Mouse (Mus musculus): ENCODE data around the gene Vsig4.
"Not testable (repeated sequence)": the region's sequence is repeated elsewhere in the genome, so short reads cannot be mapped to it uniquely, and the experiment has no call there.

The Vsig4 gene

DNA sequence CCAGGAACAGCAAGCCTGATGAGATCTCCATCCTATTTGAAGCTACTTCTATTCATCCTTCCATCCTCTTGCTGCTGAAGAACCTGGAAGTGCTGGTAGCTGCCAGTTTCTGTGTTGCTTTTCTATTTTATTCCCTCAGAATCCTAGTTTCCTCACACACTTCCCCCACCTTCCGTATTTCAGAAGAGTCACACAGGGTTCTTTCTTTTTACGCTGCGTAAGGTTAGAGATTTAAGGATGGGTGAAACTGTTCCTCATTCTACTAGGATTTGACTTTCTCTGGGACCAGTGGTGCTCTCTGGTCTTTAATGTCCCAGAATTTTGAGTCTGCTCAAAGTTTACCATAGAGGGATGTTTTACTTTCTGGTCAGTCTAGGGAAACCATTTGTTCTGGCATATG is at the start of gene Vsig4:
TSS of gene Vsig4 (minus strand) at position 101 of the 400 bp plus-strand sequence.
- DNase-seq = no peak

DNA sequence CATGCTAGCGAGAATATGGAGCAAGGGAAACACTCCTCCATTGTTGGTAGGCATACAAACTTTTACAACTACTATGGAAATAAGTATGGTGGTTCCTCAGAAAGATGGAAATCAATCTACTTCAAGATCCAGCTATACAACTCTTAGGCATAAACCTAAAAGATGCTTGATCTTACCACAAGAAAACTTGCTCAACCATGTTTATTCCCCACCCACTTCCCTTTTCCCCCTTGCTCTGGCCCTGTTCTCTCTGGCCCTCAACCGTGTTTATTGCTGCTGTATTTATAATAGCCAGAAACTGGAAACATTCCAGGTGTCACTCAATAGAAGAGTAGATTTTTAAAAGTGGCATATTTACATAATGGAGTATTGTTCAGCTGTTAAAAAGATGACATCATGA is 45.9 kb upstream of the Vsig4 start:
- DNase-seq = no peak

DNA sequence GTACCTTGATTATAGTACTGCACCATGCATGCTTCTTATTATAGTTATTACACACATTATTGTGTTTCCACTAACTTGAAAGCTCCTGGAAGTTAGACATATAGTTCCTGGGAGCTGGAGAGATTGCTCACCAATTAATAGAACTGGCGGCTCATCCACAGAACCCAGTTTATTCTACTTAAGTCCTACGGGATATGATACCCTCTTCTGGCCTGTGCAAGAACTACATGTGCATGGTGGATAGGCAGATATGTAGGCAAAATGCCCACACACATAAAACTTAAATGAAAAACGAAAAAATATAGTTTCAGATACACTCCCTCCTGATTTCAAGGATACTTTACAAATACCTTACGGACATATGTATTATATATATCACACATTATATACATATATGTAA is 36.5 kb upstream of the Vsig4 start:
- DNase-seq = no peak

DNA sequence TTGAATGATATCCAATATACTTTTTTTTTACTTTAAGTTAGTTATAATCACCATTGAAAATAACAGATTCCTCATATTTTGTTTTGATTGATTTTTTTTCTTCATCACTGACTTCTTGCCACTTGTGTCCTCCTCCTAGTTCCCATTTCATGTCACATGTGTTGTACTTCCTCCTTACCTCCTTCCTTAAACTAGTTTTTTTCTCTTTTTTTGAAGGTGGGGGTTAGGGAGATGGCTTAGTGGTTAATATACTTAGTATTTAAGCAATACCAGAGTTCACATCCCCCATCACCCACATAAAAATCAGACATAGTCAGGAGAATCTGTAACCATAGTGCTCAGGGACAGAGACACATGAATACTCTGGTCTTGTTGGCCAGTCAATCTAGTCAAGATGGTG is 36.7 kb downstream of the Vsig4 start:
- DNase-seq = no peak

DNA sequence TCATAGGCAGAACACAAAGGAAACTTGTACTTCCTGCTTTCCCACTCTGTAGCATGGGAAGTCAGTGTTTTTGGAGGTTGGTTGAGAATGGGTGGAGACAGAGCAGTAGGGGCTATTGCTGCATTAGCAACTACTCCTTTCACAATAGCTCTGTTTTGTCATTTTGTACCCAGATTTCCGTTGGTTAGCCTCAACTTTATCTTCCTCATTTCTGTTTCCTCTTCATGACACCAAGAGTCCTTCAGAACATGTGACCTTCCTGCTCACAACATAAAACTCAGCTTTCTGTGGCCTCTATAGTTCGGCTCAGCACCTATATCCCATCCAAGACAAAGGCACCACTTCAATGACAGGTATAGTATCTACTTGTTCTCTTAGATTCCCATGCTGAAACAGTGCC is 53.6 kb downstream of the Vsig4 start:
- DNase-seq = no peak

DNA sequence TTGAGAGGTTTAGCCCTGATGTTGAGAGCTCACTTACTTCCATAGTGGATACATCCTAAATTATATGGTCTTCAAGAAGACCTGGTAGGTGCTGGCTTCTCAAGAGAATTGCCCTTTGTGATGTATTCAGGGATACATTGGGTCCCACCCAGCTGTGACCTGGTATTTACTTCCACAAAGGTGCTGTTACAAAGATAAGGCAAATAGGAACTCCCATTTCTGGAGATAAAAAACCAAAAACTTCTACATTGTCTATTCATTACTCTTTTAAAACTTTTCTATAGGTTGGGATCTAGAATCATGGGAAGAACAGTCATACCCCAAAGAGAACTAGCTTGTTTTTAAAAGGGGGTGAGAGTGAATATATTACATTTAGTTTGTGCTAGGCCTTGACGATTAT is 54.2 kb downstream of the Vsig4 start:
- DNase-seq = no peak

DNA sequence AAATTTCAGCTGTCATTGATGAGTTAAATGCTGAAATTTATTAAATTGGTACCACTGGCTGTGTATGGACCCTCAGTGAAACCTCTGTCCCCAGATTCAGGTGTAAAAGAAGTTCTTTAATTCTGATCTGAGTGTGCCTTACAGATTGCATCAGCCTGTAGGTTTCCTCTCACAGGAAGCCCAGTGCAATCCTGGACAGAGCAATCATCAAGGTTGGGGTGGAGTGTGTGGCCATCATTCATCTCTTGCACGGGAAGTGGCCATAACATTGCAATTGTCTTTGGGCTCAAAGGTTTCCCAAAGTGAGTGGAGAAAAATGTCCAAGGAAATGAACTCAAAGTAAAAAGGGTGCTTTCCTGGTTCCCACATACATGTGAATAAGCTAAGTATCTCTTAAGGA is 57.5 kb downstream of the Vsig4 start:
- DNase-seq = no peak

DNA sequence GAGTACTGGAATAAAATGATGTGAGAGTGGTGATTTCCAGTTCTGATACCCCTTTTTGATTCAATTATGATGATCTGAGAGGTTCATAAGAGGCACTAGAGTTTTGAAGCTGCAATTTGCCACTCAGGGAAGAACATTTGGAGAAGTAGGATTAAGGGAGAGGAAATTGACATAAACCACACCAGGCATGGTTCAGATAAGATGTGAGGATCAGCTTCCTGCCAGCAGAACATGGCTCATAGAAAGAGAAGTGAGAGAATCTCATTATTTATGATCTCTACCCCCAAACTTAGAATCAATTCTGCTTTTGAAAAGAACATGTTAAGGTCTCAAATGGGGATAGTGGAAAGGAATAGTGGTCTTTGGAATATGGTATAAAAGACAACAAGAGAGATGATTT is 66.2 kb downstream of the Vsig4 start:
- DNase-seq = no peak

DNA sequence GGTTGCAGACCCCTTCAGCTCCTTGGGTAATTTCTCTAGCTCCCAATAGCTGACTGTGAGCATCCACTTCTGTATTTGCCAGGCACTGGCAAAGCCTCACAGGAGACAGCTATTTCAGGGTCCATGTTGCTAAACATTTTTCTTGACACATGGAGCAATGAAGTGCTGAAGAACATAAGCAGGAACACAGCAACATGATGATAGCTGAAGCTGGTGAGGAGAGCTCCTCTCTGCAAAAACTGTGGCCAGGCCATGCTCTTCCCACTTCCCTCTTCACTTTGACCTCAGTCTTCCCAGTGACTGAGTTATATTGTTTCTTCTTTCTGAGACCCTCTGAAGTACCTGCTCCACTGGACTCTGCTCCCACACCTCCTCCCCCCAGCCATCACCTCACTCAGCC is 67.8 kb downstream of the Vsig4 start:
- no peak for DNase-seq

DNA sequence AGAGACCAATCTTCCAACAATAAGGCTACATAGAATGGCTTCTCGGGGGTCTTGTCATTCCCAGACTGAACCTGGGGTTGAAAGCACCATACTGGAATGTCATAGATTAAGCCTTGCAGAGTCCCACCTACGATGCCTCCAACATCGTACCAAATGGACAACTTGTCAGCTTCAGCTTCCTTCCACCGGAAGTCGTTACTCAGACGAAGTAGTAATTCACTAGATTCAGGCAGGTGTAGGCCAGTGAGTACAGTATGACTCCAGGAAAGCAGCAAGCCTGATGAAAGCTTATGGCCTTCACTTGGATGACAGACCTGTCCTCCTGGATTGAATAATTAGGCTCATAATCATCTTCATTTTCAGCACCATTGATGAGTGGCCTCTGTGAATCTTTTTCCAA is 69.0 kb downstream of the Vsig4 start:
- DNase-seq = no peak

DNA sequence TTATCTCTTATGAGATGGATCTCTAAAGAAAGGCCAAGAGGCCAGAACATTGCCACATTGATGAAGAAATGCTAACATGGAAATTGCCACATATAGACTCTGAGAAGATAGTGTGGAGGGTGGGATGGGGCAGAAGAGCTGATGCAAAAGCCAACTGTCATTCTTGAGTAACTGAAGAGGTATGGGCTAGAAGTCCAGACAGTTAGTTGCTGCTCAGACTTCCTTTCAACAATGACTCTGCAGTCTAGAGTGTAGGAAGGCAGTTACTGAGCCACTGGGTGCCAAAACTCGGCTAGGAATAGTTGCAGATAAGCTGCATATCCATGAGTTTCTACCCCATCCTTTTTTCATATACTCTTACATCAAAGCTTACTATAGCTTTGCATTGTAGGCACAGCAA is 75.2 kb downstream of the Vsig4 start:
- no peak for DNase-seq

DNA sequence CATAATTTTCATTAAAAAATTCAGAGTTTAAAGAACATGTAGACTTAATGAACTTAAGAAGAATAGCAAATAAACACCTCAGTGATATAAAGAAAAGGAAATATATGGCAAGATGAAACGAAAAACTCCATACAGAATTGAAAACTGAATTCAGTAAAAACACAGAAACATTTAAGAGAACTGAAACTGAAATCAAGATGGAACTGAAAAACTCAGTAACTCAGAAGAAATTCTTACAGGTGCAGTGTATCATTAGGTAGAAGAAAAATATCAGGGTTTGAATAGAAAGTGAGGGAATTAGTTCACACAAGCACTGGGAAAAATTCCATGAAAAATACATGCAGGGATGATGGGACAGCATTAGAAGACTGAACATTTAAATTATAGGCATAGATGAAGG is 86.4 kb downstream of the Vsig4 start:
- DNase-seq = no peak

DNA sequence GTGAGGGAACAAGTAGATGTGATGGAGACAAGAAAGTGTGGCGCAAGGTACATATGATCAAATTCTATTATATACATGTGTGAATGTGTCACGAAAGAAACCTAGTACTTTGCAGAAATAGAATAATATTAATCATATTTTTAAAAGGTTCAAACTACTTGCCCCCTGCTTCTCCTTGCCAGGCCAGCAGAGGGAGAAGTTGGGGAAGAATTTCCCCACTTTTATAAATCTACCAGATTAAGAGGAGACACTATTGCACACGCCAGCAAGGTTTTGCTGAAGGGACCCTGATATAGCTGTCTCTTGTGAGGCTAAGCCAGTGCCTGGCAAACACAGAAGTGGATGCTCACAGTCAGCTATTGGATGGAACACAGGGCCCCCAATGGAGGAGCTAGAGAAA is 88.1 kb downstream of the Vsig4 start:
- DNase-seq = not testable (repeated sequence)
